Mouse (Mus musculus) lung, postnatal 0 days (tissue): ENCODE results near the gene Bcl3. TPM values are rescaled to one million over a fixed set of nuclear protein-coding genes. Genes with fewer than 3 reads are reported as not detected.

Experiments
- ATAC-seq: fragments of 200-750 bp; cut with Nextera tagmentation; 2 replicates; pipeline ENCODE4 v1.8.0; 2017; ENCODE audit warnings: moderate library complexity
- DNase-seq: peaks from one replicate; pipeline ENCODE4 v3.0.0-alpha.2; 2016; ENCODE audit warnings: low spot score
- H3K27ac ChIP-seq: fragments of 300-500 bp; sonication (generic); 2 replicates; pipeline ENCODE4 v1.5.1; 2014; ENCODE audit warnings: antibody characterized with exemption, mild to moderate bottlenecking, low read length, mixed read lengths
- H3K27me3 ChIP-seq: fragments of 300-500 bp; sonication (generic); replicated peaks from 2 replicates; pipeline ENCODE4 v1.6.1; 2014; ENCODE audit warnings: low read length, mixed read lengths; ENCODE audit not compliant: insufficient read depth
- H3K36me3 ChIP-seq: fragments of 300-500 bp; sonication (generic); 2 replicates; pipeline ENCODE4 v1.6.1; 2014; ENCODE audit warnings: low read length, mixed read lengths; ENCODE audit not compliant: insufficient read depth
- H3K4me1 ChIP-seq: fragments of 300-500 bp; sonication (generic); 2 replicates; pipeline ENCODE4 v1.6.1; 2014; ENCODE audit warnings: antibody characterized with exemption, low read depth, low read length, mixed read lengths; ENCODE audit not compliant: insufficient read depth
- H3K4me2 ChIP-seq: fragments of 300-500 bp; sonication (generic); replicated peaks from 2 replicates; pipeline ENCODE4 v1.6.1; 2014; ENCODE audit warnings: low read depth, mild to moderate bottlenecking, low read length, moderate library complexity, mixed read lengths
- H3K4me3 ChIP-seq: fragments of 300-500 bp; sonication (generic); 2 replicates; pipeline ENCODE4 v1.5.1; 2014; ENCODE audit warnings: low read depth, low read length
- H3K9ac ChIP-seq: fragments of 300-500 bp; sonication (generic); replicated peaks from 2 replicates; pipeline ENCODE4 v1.6.1; 2014; ENCODE audit warnings: low read depth, mild to moderate bottlenecking
- H3K9me3 ChIP-seq: fragments of 300-500 bp; sonication (generic); 2 replicates; pipeline ENCODE4 v1.6.1; 2016; ENCODE audit warnings: low read length, mixed read lengths
- CTCF ChIP-seq: IDR thresholded peaks from 2 replicates; pipeline ENCODE4 v1.5.1; 2016; ENCODE audit warnings: antibody characterized with exemption, mild to moderate bottlenecking
- EP300 ChIP-seq: IDR thresholded peaks from 2 replicates; pipeline ENCODE4 v1.6.1; 2016; ENCODE audit warnings: antibody characterized with exemption, mild to moderate bottlenecking, control low read depth
- WGBS: fragments of 180-500 bp; shearing (Covaris S2); extraction: QIAGEN DNeasy Blood & Tissue Kit; methylation state at CpG from one replicate; pipeline ENCODE4 v1.1.7; 2014; 5-methylcytosine and 5-hydroxymethylcytosine counted together
- polyA plus RNA-seq: library from polyadenylated mRNA; unstranded; fragments of >200 nt; fragmentation: Nextera tagmentation; extraction: Ambion mirVana; gene quantifications from 2 replicates; pipeline ENCODE4 v1.2.1, GENCODE M21; 2015

Gene Bcl3
- polyA plus RNA-seq, 1 experiment from 2014 or later: 8.3 TPM

DNA sequence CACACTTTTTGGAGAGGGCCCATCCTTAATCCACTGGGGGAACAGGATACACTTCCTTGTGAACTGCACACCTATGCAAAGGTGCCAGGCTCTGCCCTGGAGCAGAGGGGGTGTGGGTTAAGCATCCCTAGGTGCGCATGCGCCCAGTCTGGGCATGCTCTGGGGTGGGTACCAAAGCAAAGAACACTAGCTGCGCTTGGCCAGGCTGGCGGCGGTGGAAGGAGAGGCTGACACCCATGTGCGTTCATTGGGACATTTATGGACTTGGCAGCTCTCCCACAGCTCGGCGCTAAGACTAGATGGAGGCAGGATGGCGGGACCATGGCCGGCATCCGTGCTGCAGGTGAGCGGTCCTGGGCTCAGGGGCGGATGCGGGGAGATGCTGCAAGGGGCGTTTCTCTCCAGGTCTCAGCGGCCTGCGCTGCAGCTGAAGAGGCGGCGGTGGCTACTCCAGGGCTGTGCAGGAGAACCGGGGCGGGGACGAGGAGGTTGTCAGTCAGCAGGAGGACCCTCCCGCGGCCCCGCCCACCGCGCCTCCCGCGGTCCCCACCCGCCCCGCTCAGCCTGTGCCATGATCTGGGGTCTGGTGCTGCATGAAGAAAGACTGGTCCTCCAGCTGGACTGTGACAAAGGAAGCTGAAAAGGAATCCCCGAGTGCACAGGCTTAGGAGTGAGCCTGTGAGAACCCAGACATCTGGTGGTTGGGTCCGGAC, 29.4 kb upstream of the Bcl3 start, which contains the start of gene Gm19345:
Gm19345 (plus strand) TSS at position 146 of the 713 bp plus-strand sequence.
- Histone ChIP-seq H3K4me2 (no peak within 1 kb of the TSS), H3K36me3 (no peaks in the 10 kb centered on the region), H3K27ac (no peak within 1 kb of the TSS), H3K27me3 (no peaks in the 10 kb centered on the region), H3K4me1 (no peaks in the 10 kb centered on the region), H3K9me3 (no peaks in the 10 kb centered on the region), H3K4me3 (no peak within 1 kb of the TSS), H3K9ac (no peak within 1 kb of the TSS)
- no peak for DNase-seq
- peak; percentile 48 for ATAC-seq
- 2% methylated on average over 30 of the region's 33 CpGs for WGBS
- TF ChIP-seq EP300: no peak
- no peak for TF ChIP-seq CTCF

GRCm38 (mm10) chr7:19844521-19845171, 22.1 kb upstream of the Bcl3 start:
- TF ChIP-seq EP300: no peak
- no peak for TF ChIP-seq CTCF
- no peak overlapping the region for H3K4me3 ChIP-seq
- H3K36me3 ChIP-seq: no peaks in the 10 kb centered on the region
- no peaks in the 10 kb centered on the region; the same call in 1 of the 2 replicates for H3K4me1 ChIP-seq
- 64% methylated on average over 15 of the region's 15 CpGs for WGBS
- H3K9me3 ChIP-seq: no peaks in the 10 kb centered on the region
- DNase-seq (no peak), ATAC-seq (no peak)
- no peaks in the 10 kb centered on the region for H3K27me3 ChIP-seq
- H3K9ac ChIP-seq: no peak overlapping the region
- H3K27ac ChIP-seq: no peak overlapping the region
- no peak overlapping the region for H3K4me2 ChIP-seq

- no peak overlapping the region for H3K4me2 ChIP-seq
- no peaks in the 10 kb centered on the region for H3K36me3 ChIP-seq
- DNase-seq: peak; percentile 79
- H3K9me3 ChIP-seq: no peaks in the 10 kb centered on the region
- no peaks in the 10 kb centered on the region; the same call in 1 of the 2 replicates for H3K4me1 ChIP-seq
- peak; percentile 77 for ATAC-seq
- no peak overlapping the region for H3K4me3 ChIP-seq
- no peak for TF ChIP-seq EP300
- TF ChIP-seq CTCF: peak; percentile 96
- 7% methylated on average over 11 of the region's 11 CpGs for WGBS
- H3K27ac ChIP-seq: no peak overlapping the region
- no peak overlapping the region for H3K9ac ChIP-seq
- no peaks in the 10 kb centered on the region for H3K27me3 ChIP-seq
Observed at GRCm38 (mm10) chr7:19843561-19843960, 21.0 kb upstream of the Bcl3 start.

- DNase-seq: no peak
- Histone ChIP-seq H3K9ac (no peak overlapping the region), H3K9me3 (no peaks in the 10 kb centered on the region), H3K4me2 (no peak overlapping the region), H3K27ac (no peak overlapping the region), H3K36me3 (no peaks in the 10 kb centered on the region), H3K4me3 (no peak overlapping the region), H3K27me3 (no peaks in the 10 kb centered on the region), H3K4me1 (no peaks in the 10 kb centered on the region; the same call in 1 of the 2 replicates)
- TF ChIP-seq CTCF: no peak
- TF ChIP-seq EP300: no peak
- WGBS: 31% methylated on average over 17 of the region's 19 CpGs
- no peak for ATAC-seq
Observed at GRCm38 (mm10) chr7:19842885-19843504, 20.4 kb upstream of the Bcl3 start.

DNA sequence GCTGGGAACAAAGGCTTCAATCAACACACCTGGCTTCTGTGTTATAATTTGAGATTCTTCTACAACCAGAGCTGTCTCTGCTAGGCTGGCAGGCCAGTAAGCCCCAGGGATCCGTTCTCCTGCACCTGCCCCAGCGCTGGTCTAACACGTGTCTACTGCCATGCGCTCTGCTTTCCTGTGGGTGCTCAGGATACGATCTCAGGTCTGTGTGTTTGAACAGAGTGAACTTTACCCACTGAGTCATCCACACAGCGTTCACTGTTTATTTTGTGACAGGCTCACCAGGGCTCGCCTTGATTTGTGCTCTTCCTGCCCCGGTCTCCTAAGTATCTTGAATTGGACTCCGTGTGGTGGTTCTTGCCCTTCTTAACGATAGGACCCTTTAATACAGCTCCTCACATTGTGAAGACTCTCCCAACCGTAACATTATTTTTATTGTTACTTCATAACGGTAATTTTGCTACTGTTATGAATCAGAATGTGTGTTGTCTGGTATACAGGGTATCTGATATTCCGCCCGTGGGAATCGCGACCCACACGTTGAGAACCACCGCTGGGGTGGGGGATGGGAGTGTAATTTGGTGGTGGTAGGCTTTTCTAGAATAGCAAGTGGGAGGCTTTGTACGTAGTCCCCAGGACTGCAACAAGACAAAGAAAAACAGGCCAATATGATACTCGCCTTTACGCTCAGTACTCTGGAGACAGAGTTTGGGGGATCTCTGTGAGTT, 19.3 kb upstream of the Bcl3 start:
- no peaks in the 10 kb centered on the region for H3K36me3 ChIP-seq
- no peak overlapping the region for H3K27ac ChIP-seq
- WGBS: 55% methylated on average over 21 of the region's 21 CpGs
- H3K9ac ChIP-seq: no peak overlapping the region
- no peak overlapping the region for H3K4me2 ChIP-seq
- DNase-seq: peak; percentile 45
- ATAC-seq: peak; percentile 33; the same call in 1 of the 2 replicates
- TF ChIP-seq EP300: no peak
- TF ChIP-seq CTCF: no peak
- no peak overlapping the region for H3K4me3 ChIP-seq
- H3K4me1 ChIP-seq: no peaks in the 10 kb centered on the region; the same call in 1 of the 2 replicates
- no peaks in the 10 kb centered on the region for H3K9me3 ChIP-seq
- no peaks in the 10 kb centered on the region for H3K27me3 ChIP-seq

- no peak overlapping the region for H3K4me2 ChIP-seq
- H3K36me3 ChIP-seq: no peaks in the 10 kb centered on the region
- no peak overlapping the region for H3K4me3 ChIP-seq
- WGBS: 79% methylated on average over 3 of the region's 3 CpGs
- H3K27ac ChIP-seq: no peak overlapping the region
- no peak for TF ChIP-seq CTCF
- no peak for TF ChIP-seq EP300
- no peak for ATAC-seq
- no peak overlapping the region for H3K9ac ChIP-seq
- no peaks in the 10 kb centered on the region for H3K9me3 ChIP-seq
- no peak for DNase-seq
- H3K27me3 ChIP-seq: no peaks in the 10 kb centered on the region
- H3K4me1 ChIP-seq: no peaks in the 10 kb centered on the region; the same call in 1 of the 2 replicates
Observed at GRCm38 (mm10) chr7:19840936-19841335, 18.4 kb upstream of the Bcl3 start.
